Mouse (Mus musculus) G1E-ER4 (cell line): ENCODE data around the gene Ppp1r2. TPM values are rescaled to one million over a fixed set of nuclear protein-coding genes. Genes with fewer than 3 reads are reported as not detected.

Experiments
- GATA1 ChIP-seq: IDR thresholded peaks from one replicate; pipeline ENCODE4 v1.8.0; 2012; ENCODE audit warnings: low read length, inconsistent platforms
- polyA plus RNA-seq: library from polyadenylated mRNA; stranded (reverse); fragments of >175 nt; gene quantifications from 2 replicates; pipeline ENCODE4 v1.2.3, GENCODE M21; 2012

Ppp1r2 gene
- polyA plus RNA-seq, 1 experiment: 72.7 TPM

DNA sequence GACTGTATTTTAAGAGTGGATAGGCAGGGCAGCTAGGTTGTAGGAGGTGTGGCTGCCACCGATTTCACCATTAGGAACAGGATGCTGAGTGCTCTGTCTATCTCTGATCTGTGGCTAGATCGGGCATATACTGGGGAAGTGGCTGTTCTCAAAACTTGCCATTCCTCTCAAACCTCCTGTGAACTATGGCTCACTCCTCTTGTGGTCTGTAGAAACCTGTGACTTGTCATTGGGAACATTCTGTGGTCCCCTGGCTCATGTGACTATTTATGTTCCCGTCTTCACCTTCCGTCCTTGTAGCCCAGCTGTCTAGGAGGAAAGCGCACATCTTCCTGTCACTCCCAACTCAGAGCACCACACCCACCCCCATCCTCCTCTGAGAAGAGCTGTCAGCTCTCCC is 65.2 kb downstream of the Ppp1r2 start:
- TF ChIP-seq GATA1: peak; percentile 57

DNA sequence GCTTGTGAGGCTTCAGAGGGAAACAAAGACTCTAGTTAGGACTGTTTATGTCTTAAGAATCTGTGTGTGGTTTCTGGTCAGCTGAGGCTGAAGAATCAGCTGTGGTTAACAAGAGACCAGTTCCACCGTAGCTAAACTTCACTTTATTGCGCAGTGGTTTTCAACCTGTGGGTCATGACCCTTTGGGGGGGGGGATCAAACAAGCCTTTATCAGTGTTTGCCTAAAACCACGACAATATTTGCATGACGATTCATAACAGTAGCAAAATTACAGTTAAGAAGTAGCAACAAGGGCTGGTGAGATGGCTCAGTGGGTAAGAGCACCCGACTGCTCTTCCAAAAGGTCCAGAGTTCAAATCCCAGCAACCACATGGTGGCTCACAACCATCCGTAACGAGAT is 69.4 kb downstream of the Ppp1r2 start:
- no peak for TF ChIP-seq GATA1

DNA sequence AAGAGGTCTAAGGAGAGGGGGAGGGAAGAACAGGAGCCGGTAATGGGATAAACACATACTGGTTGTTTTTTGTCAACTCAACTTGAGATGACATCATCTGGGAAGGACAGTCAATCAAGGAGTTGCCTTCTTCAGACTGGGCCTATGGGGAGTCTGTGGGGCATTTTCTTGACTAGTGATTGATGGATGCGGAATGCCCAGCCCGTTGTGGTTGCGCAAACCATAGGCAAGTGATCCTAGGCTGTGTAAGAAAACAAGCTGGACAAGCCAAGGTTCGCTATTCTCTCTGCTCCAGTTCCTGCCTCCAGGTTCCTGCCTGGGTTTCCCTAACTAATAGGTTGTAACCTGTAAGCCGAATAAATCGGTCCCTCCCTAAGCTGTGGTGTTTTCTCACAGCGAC is 69.9 kb downstream of the Ppp1r2 start:
- TF ChIP-seq GATA1: no peak

DNA sequence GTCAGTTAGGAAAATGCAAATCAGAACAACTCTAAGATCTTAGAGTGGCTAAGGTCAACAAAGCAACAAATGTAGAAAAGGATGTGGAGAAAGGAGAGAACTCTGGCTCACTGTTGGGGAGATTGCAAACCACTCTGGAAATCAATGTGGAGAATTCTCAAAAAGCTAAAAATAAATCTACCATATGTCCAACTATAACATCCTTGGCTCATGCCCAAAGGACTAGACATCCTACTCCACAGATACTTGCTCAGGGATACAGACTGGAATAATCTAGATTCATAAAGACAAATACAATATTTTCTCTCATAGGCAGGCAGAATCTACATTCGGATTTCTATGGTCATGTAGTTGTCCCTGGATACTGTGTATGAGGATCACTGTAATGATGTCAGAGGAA is 70.9 kb downstream of the Ppp1r2 start:
- TF ChIP-seq GATA1: no peak

DNA sequence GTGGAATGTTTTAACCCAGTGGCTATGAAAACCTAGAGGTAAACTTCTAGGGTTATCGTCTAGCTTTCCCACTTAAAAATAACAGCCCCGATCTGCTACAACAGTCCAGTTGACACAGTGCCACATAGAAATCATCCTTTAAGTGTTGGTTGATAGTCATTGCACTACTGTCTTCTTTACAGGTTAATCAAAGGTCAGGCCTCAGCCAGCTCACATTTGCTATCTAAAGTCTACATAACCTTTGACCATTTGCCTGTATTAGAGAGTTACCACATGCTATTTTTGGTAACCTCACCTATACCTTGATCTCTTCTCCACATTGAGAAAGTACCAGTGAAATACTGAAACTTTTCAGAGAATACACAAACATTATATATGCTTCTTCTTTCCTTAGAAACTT is 73.4 kb downstream of the Ppp1r2 start:
- TF ChIP-seq GATA1: no peak

Other genes with a start within 250 kb of the Ppp1r2 start
- gene Xxylt1, start 193.8 kb downstream of the Ppp1r2 start, polyA plus RNA-seq: 8.8 and 10.3 TPM in 2 replicates
- gene Acap2, start 74.0 kb downstream of the Ppp1r2 start, polyA plus RNA-seq: 4.0 and 5.1 TPM in 2 replicates
- gene Apod, start 39.5 kb upstream of the Ppp1r2 start, polyA plus RNA-seq: not detected in 2 replicates
- not detected in 2 replicates for gene Bdh1, start 147.0 kb upstream of the Ppp1r2 start, polyA plus RNA-seq